Mouse (Mus musculus) testis, adult 2 months (tissue): ENCODE results near the gene Exosc9. TPM values are rescaled to one million over a fixed set of nuclear protein-coding genes. Genes with fewer than 3 reads are reported as not detected.
A peak's percentile ranks its signal among the peaks of the same experiment; 100 is the strongest.

Experiments
- H3K27ac ChIP-seq: fragments of 200-500 bp; 2 replicates; pipeline ENCODE4 v1.5.1; 2012; ENCODE audit warnings: low read depth, low read length; ENCODE audit not compliant: control insufficient read depth, insufficient read depth
- H3K27me3 ChIP-seq: fragments of 200-500 bp; 2 replicates; pipeline ENCODE4 v1.6.1; 2012; ENCODE audit warnings: mild to moderate bottlenecking, low read length, moderate library complexity; ENCODE audit not compliant: control insufficient read depth, insufficient read depth
- H3K36me3 ChIP-seq: fragments of 200-500 bp; 2 replicates; pipeline ENCODE4 v1.6.1; 2012; ENCODE audit warnings: mild to moderate bottlenecking, low read length; ENCODE audit not compliant: control insufficient read depth, insufficient read depth
- H3K4me1 ChIP-seq: fragments of 200-500 bp; 2 replicates; pipeline ENCODE4 v1.6.1; 2012; ENCODE audit warnings: low read length; ENCODE audit not compliant: control insufficient read depth, insufficient read depth
- H3K4me3 ChIP-seq: fragments of 200-500 bp; 2 replicates; pipeline ENCODE4 v1.5.1; 2012; ENCODE audit warnings: low read depth, mild to moderate bottlenecking, low read length, moderate library complexity, mixed read lengths; ENCODE audit not compliant: control insufficient read depth
- CTCF ChIP-seq: fragments of 200-500 bp; IDR thresholded peaks from 2 replicates; pipeline ENCODE4 v1.5.1; 2012; ENCODE audit warnings: low read depth, mild to moderate bottlenecking, inconsistent platforms, low read length, moderate library complexity; ENCODE audit not compliant: control insufficient read depth, insufficient read depth, insufficient replicate concordance
- POLR2A ChIP-seq: fragments of 200-500 bp; IDR thresholded peaks from 2 replicates; pipeline ENCODE4 v1.6.1; 2012; ENCODE audit warnings: low read depth, mild to moderate bottlenecking, inconsistent platforms, low read length, moderate library complexity; ENCODE audit not compliant: control insufficient read depth
- polyA plus RNA-seq: library from polyadenylated mRNA; depleted of rRNA; stranded (reverse); fragments of >200 nt; gene quantifications from 2 replicates; pipeline ENCODE4 v1.2.3, GENCODE M21; 2012

Exosc9 gene
- polyA plus RNA-seq, 1 experiment, result 21.9 TPM

GRCm38 (mm10) chr3:36524466-36524865 lies 27.9 kb upstream of the Exosc9 start:
- Histone ChIP-seq H3K4me3 (no peak overlapping the region), H3K4me1 (no peaks in the 10 kb centered on the region; the same call in 1 of the 2 replicates), H3K27me3 (no peaks in the 10 kb centered on the region), H3K27ac (no peak overlapping the region), H3K36me3 (no peaks in the 10 kb centered on the region)
- TF ChIP-seq CTCF (no peak), POLR2A (no peak)

- no peak for TF ChIP-seq CTCF
- TF ChIP-seq POLR2A, result no peak
Observed at GRCm38 (mm10) chr3:36530345-36530744, 22.1 kb upstream of the Exosc9 start.

DNA sequence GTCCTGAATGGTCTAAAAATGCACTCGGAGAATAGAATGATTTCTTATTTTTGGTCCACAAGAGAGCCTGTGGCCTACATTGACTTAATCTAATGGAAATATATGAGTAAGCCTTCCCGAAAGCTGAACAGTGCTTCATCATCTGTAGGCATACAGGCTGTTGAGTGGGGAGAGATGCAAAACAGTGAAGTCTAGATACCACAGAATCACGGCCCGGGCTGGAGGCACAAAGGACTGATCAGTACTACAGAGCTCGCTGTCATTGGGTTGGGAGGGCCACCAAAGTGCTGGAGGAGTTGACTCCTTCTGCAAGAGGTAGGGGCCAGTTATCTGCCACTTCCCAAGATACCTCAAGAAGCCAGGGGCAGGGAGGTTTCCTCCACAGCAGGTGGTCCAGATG lies 21.6 kb upstream of the Exosc9 start:
- TF ChIP-seq CTCF (no peak), POLR2A (no peak)
- Histone ChIP-seq H3K4me1 (peaks cover 7% of the 10 kb centered on the region), H3K36me3 (no peaks in the 10 kb centered on the region), H3K27ac (no peak overlapping the region), H3K27me3 (no peaks in the 10 kb centered on the region), H3K4me3 (no peak overlapping the region)

More at GRCm38 (mm10) chr3:36530345-36530744, 22.1 kb upstream of the Exosc9 start:
- peaks cover 7% of the 10 kb centered on the region for H3K4me1 ChIP-seq
- H3K27ac ChIP-seq, result no peak overlapping the region
- H3K4me3 ChIP-seq, result no peak overlapping the region
- H3K27me3 ChIP-seq, result no peaks in the 10 kb centered on the region
- no peaks in the 10 kb centered on the region for H3K36me3 ChIP-seq

- Histone ChIP-seq H3K27ac (no peak overlapping the region; the same call in 1 of the 2 replicates), H3K27me3 (no peaks in the 10 kb centered on the region), H3K36me3 (no peaks in the 10 kb centered on the region), H3K4me3 (no peak overlapping the region), H3K4me1 (peaks cover 7% of the 10 kb centered on the region)
- TF ChIP-seq POLR2A, result no peak
- TF ChIP-seq CTCF, result no peak
Observed at GRCm38 (mm10) chr3:36531242-36531641, 21.2 kb upstream of the Exosc9 start.

DNA sequence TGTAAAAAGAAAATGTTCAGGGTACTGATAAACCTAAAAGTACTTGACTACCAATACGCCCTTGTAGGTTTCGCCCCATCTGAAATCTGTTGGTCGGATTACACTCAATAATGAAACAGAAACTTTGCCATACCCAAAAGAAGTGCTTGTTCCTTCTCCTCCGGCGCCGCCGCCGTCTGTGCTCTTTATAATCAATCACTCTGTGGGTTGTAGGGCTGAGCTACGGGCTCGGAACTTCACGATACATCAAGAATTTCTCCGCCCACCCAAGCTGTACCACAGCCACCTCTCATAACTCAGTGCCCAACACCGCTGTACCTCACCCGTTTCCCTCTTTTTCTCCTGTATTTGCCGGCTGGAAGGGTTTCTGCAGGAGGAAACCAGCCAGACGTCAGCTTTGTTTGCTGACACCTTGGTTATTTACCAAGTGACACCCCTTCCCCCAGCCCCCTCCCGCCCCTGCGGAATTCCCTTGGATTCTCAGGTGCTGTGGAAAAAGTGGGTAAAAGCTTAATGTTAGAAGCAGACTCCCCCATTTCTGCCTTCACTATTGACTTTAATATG lies 20.3 kb upstream of the Exosc9 start:
- Histone ChIP-seq H3K4me3 (peak overlapping the region; percentile 72), H3K4me1 (peaks cover 7% of the 10 kb centered on the region), H3K27ac (no peak overlapping the region), H3K36me3 (no peaks in the 10 kb centered on the region), H3K27me3 (no peaks in the 10 kb centered on the region)
- no peak for TF ChIP-seq POLR2A

- Histone ChIP-seq H3K4me1 (peaks cover 7% of the 10 kb centered on the region), H3K27ac (0 out of 2 replicates have a peak overlapping the region, but pooled peaks have one; percentile 39), H3K4me3 (peak overlapping the region; percentile 68), H3K27me3 (no peaks in the 10 kb centered on the region), H3K36me3 (no peaks in the 10 kb centered on the region)
- no peak for TF ChIP-seq CTCF
- TF ChIP-seq POLR2A, result no peak
Observed at GRCm38 (mm10) chr3:36532738-36533137, 19.7 kb upstream of the Exosc9 start.

DNA sequence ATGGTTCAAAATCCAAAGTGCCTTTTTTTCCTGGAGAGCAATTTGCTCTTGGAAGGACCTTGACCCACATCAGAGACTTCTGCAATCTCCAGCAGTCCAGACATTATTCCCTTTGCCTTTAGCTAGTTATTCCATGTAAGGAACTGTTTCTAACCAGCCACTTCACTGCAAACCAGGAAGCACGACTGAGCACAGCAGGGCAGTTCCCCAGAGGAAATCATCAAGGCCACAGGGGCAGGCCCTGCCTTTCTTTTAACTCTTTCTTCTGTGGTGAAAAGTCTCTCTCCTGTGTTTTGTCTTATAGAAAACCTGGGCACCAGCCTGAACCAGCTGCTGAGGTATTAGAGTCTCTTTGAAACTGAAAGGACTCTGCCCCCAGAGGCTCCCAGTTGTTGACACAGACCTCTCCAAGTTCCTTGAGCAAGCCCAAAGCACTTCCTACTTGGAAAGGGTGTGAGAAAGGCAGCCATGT lies 19.2 kb upstream of the Exosc9 start:
- no peak for TF ChIP-seq CTCF
- TF ChIP-seq POLR2A, result no peak
- Histone ChIP-seq H3K4me1 (peaks cover 7% of the 10 kb centered on the region), H3K27ac (no peak overlapping the region), H3K4me3 (peak overlapping the region; percentile 68), H3K36me3 (no peaks in the 10 kb centered on the region), H3K27me3 (no peaks in the 10 kb centered on the region)
